Mouse (Mus musculus): ENCODE measurements around the gene Gm20388.

- TF ChIP-seq CTCF (IDR thresholded peaks at IDR 0.05; ENCODE audit: control insufficient read depth, insufficient read depth, low read length) (no peak), POLR2A (IDR thresholded peaks at IDR 0.05; ENCODE audit: borderline replicate concordance, control insufficient read depth, low read depth, low read length) (no peak)
Observed at GRCm38 (mm10) chr8:123929026-123929425, 4018.4 kb downstream of the Gm20388 start.

All from bone marrow, adult 2 months (tissue).